Comparison of ENCODE assay signal across 11 mouse cellular contexts in the genomic region with DNA sequence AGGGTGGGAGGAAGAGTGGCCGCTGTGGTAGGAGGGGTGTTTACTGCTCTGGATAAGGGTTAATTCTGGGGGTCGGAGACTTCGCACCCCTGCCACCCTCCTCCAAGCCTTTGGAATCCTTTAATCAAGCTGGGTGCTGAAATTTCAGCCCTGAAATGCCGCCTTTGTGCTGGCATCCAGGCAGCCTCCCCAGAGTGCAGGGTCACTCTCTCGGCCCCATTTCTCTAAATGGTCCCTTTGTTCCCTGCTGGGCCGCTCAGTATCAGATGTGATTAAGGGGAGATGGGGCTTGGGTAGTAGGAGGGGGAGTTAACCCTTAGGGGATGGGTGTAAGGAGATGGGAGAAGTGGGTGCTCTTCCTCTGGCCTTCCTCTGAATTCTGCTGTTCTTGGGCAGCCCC. TPM values are rescaled to one million over a fixed set of nuclear protein-coding genes. Genes with fewer than 3 reads are reported as not detected.
DNase-seq lines count a peak whose midpoint lies in the region; ATAC-seq and TF ChIP-seq lines count a peak whose summit lies in the region.
"Had no signal": no experiment of that assay in that cellular context is flagged by ENCODE, and none has a peak within 500 bp of the region (broad histone marks: within the 10 kb centered on the region; RNA-seq: fewer than 3 reads in every experiment).

No protein-coding gene starts in this region.

- H3K36me3 ChIP-seq in hindbrain, embryonic 10.5 days: peaks cover 59% of the 10 kb centered on the region
- peaks cover 13% of the 10 kb centered on the region for H3K36me3 ChIP-seq in midbrain, embryonic 11.5 days (ENCODE audit: control insufficient read depth, insufficient read depth, low read length)
- H3K36me3 ChIP-seq in intestine, embryonic 16.5 days (ENCODE audit: control insufficient read depth, insufficient read depth, low read length): peaks cover 14% of the 10 kb centered on the region; the same call in 1 of the 2 replicates

- peak; percentile 73 for DNase-seq in brain, adult 2 months (ENCODE audit: low read depth, low spot score)
- peak; percentile 25 for DNase-seq in hindbrain, embryonic 10.5 days (ENCODE audit: low spot score)
- DNase-seq in midbrain, embryonic 11.5 days (ENCODE audit: low spot score, missing footprints): no peak
- DNase-seq: liver; right cerebral cortex, postnatal 4 days had no signal

- H3K4me3 ChIP-seq in cortical plate, adult 2 months (ENCODE audit: insufficient read depth, low read length): no peak overlapping the region
- no peak overlapping the region for H3K4me3 ChIP-seq in hindbrain, embryonic 10.5 days
- H3K4me3 ChIP-seq in midbrain, embryonic 11.5 days (ENCODE audit: low read depth, low read length): no peak overlapping the region
- no peak overlapping the region for H3K4me3 ChIP-seq in intestine, embryonic 16.5 days (ENCODE audit: low read length)
- H3K4me3 ChIP-seq: stomach, embryonic 15.5 days had no signal

- 58% methylated on average over 6 of the region's 6 CpGs for WGBS in hindbrain, embryonic 10.5 days
- WGBS in midbrain, embryonic 11.5 days: 62% methylated on average over 6 of the region's 6 CpGs
- WGBS in intestine, embryonic 16.5 days: 55% methylated on average over 6 of the region's 6 CpGs

- no peak for TF ChIP-seq POLR2A in cortical plate, adult 2 months (IDR thresholded peaks at IDR 0.05; ENCODE audit: extremely low read depth, insufficient read depth, low read length)

- H3K4me2 ChIP-seq in midbrain, embryonic 11.5 days: no peak overlapping the region
- no peak overlapping the region for H3K4me2 ChIP-seq in intestine, embryonic 16.5 days (ENCODE audit: low read depth, low read length)
- H3K4me2 ChIP-seq: stomach, embryonic 15.5 days had no signal

- no peaks in the 10 kb centered on the region for H3K9me3 ChIP-seq in hindbrain, embryonic 10.5 days
- no peaks in the 10 kb centered on the region for H3K9me3 ChIP-seq in midbrain, embryonic 11.5 days (ENCODE audit: control insufficient read depth, low read length)
- no peaks in the 10 kb centered on the region for H3K9me3 ChIP-seq in intestine, embryonic 16.5 days (ENCODE audit: control insufficient read depth, low read length)
- H3K9me3 ChIP-seq: stomach, embryonic 15.5 days had no signal

- ATAC-seq in midbrain, embryonic 11.5 days (ENCODE audit: low FRiP score): no peak
- ATAC-seq in megakaryocyte-erythroid progenitor cell, adult 5-6 weeks (replicated peaks; ENCODE audit: low FRiP score, low TSS enrichment, poor library complexity, severe bottlenecking): no peak
- ATAC-seq in intestine, embryonic 16.5 days: no peak
- no peak for ATAC-seq in granulocyte monocyte progenitor cell, adult 5-6 weeks (replicated peaks; ENCODE audit: poor library complexity, severe bottlenecking)
- ATAC-seq: inflammation-experienced regulatory T-cells, adult 6 months had no signal

- H3K27ac ChIP-seq in cortical plate, adult 2 months (ENCODE audit: insufficient read depth, low read length): peak overlapping the region; percentile 57; the same call in 1 of the 2 replicates
- H3K27ac ChIP-seq in hindbrain, embryonic 10.5 days: peak overlapping the region; percentile 83; the same call in 1 of the 2 replicates
- H3K27ac ChIP-seq in midbrain, embryonic 11.5 days (ENCODE audit: low read depth, low read length): no peak overlapping the region
- H3K27ac ChIP-seq in intestine, embryonic 16.5 days (ENCODE audit: low read length): no peak overlapping the region

- peak overlapping the region; percentile 24; the same call in 1 of the 2 replicates for H3K9ac ChIP-seq in midbrain, embryonic 11.5 days (ENCODE audit: low read length)
- no peak overlapping the region for H3K9ac ChIP-seq in intestine, embryonic 16.5 days (ENCODE audit: low read depth, low read length)
- H3K9ac ChIP-seq: stomach, embryonic 15.5 days had no signal

- H3K27me3 ChIP-seq in hindbrain, embryonic 10.5 days (ENCODE audit: insufficient read depth, poor library complexity, severe bottlenecking): peaks cover 5% of the 10 kb centered on the region; the same call in 1 of the 2 replicates
- no peaks in the 10 kb centered on the region for H3K27me3 ChIP-seq in midbrain, embryonic 11.5 days (ENCODE audit: control insufficient read depth, insufficient read depth, low read length)
- H3K27me3 ChIP-seq in intestine, embryonic 16.5 days (replicated peaks; ENCODE audit: control insufficient read depth, insufficient read depth, low read length): no peaks in the 10 kb centered on the region; the same call in 1 of the 2 replicates
- H3K27me3 ChIP-seq: stomach, embryonic 15.5 days had no signal

- no peak for TF ChIP-seq CTCF in cortical plate, adult 2 months (IDR thresholded peaks at IDR 0.05; ENCODE audit: extremely low read depth, insufficient read depth, low read length)

- H3K4me1 ChIP-seq in cortical plate, adult 2 months (ENCODE audit: control insufficient read depth, insufficient read depth, low read length): no peaks in the 10 kb centered on the region
- H3K4me1 ChIP-seq in hindbrain, embryonic 10.5 days (replicated peaks): peaks cover 63% of the 10 kb centered on the region
- peaks cover 16% of the 10 kb centered on the region for H3K4me1 ChIP-seq in midbrain, embryonic 11.5 days (ENCODE audit: control insufficient read depth, insufficient read depth, low read length)
- no peaks in the 10 kb centered on the region; the same call in 1 of the 2 replicates for H3K4me1 ChIP-seq in intestine, embryonic 16.5 days (ENCODE audit: control insufficient read depth, insufficient read depth, low read length)

RNA-seq across cellular contexts. Expression of a gene that starts 11.7 kb away (rescaled TPM):
- 16.5 and 17.1 TPM in 2 replicates for polyA plus RNA-seq in cortical plate, adult 2 months (2012; rRNA removed)
- polyA plus RNA-seq in hindbrain, embryonic 10.5 days (2016; fragmentation: Nextera tagmentation; extraction: Ambion mirVana): 9.8 and 16.1 TPM in 2 replicates
- polyA plus RNA-seq in midbrain, embryonic 11.5 days (2014; fragmentation: Nextera tagmentation; extraction: Ambion mirVana): 9.5 and 10.2 TPM in 2 replicates
- total RNA-seq in megakaryocyte-erythroid progenitor cell, adult 5-6 weeks (2014; fragmentation: Nextera tagmentation): not detected in 2 replicates
- not detected in 2 replicates for total RNA-seq in megakaryocyte-erythroid progenitor cell, adult 5-6 weeks (2017)
- polyA plus RNA-seq in intestine, embryonic 16.5 days (2015; fragmentation: Nextera tagmentation; extraction: Ambion mirVana): 4.2 and 5.7 TPM in 2 replicates
- not detected in 2 replicates for total RNA-seq in granulocyte monocyte progenitor cell, adult 5-6 weeks (2014; fragmentation: Nextera tagmentation)
- not detected in 2 replicates for total RNA-seq in granulocyte monocyte progenitor cell, adult 5-6 weeks (2017)

RNA-seq across cellular contexts. Expression of a gene that starts 11.9 kb away (rescaled TPM):
- 131 and 134 TPM in 2 replicates for polyA plus RNA-seq in cortical plate, adult 2 months (2012; rRNA removed)
- 383 and 404 TPM in 2 replicates for polyA plus RNA-seq in hindbrain, embryonic 10.5 days (2016; fragmentation: Nextera tagmentation; extraction: Ambion mirVana)
- 354 and 362 TPM in 2 replicates for polyA plus RNA-seq in midbrain, embryonic 11.5 days (2014; fragmentation: Nextera tagmentation; extraction: Ambion mirVana)
- total RNA-seq in megakaryocyte-erythroid progenitor cell, adult 5-6 weeks (2014; fragmentation: Nextera tagmentation): 177 and 201 TPM in 2 replicates
- 96.2 and 109 TPM in 2 replicates for total RNA-seq in megakaryocyte-erythroid progenitor cell, adult 5-6 weeks (2017)
- 287 and 317 TPM in 2 replicates for polyA plus RNA-seq in intestine, embryonic 16.5 days (2015; fragmentation: Nextera tagmentation; extraction: Ambion mirVana)
- total RNA-seq in granulocyte monocyte progenitor cell, adult 5-6 weeks (2014; fragmentation: Nextera tagmentation): 60.5 and 134 TPM in 2 replicates
- total RNA-seq in granulocyte monocyte progenitor cell, adult 5-6 weeks (2017): 91.1 and 113 TPM in 2 replicates

RNA-seq across cellular contexts. Expression of a gene that starts 12.3 kb away (rescaled TPM):
- 60.8 and 69.3 TPM in 2 replicates for polyA plus RNA-seq in cortical plate, adult 2 months (2012; rRNA removed)
- polyA plus RNA-seq in hindbrain, embryonic 10.5 days (2016; fragmentation: Nextera tagmentation; extraction: Ambion mirVana): 9.2 and 28.1 TPM in 2 replicates
- polyA plus RNA-seq in midbrain, embryonic 11.5 days (2014; fragmentation: Nextera tagmentation; extraction: Ambion mirVana): 0.64 and 0.95 TPM in 2 replicates
- total RNA-seq in megakaryocyte-erythroid progenitor cell, adult 5-6 weeks (2014; fragmentation: Nextera tagmentation): not detected in 2 replicates
- not detected in 2 replicates for total RNA-seq in megakaryocyte-erythroid progenitor cell, adult 5-6 weeks (2017)
- 5.2 and 5.4 TPM in 2 replicates for polyA plus RNA-seq in intestine, embryonic 16.5 days (2015; fragmentation: Nextera tagmentation; extraction: Ambion mirVana)
- total RNA-seq in granulocyte monocyte progenitor cell, adult 5-6 weeks (2014; fragmentation: Nextera tagmentation): not detected in 2 replicates
- total RNA-seq in granulocyte monocyte progenitor cell, adult 5-6 weeks (2017): not detected in 2 replicates
- polyA plus RNA-seq: inflammation-experienced regulatory T-cells, adult 6 months had no signal

RNA-seq across cellular contexts. Expression of a gene that starts 44.0 kb away (rescaled TPM):
- 25.0 and 27.6 TPM in 2 replicates for polyA plus RNA-seq in cortical plate, adult 2 months (2012; rRNA removed)
- 7.0 and 8.8 TPM in 2 replicates for polyA plus RNA-seq in hindbrain, embryonic 10.5 days (2016; fragmentation: Nextera tagmentation; extraction: Ambion mirVana)
- polyA plus RNA-seq in midbrain, embryonic 11.5 days (2014; fragmentation: Nextera tagmentation; extraction: Ambion mirVana): 5.2 and 5.4 TPM in 2 replicates
- 1.5 and 6.4 TPM in 2 replicates for total RNA-seq in megakaryocyte-erythroid progenitor cell, adult 5-6 weeks (2014; fragmentation: Nextera tagmentation)
- 0.57 and 2.5 TPM in 2 replicates for total RNA-seq in megakaryocyte-erythroid progenitor cell, adult 5-6 weeks (2017)
- polyA plus RNA-seq in intestine, embryonic 16.5 days (2015; fragmentation: Nextera tagmentation; extraction: Ambion mirVana): 5.2 and 6.3 TPM in 2 replicates
- 7.6 and 13.5 TPM in 2 replicates for total RNA-seq in granulocyte monocyte progenitor cell, adult 5-6 weeks (2014; fragmentation: Nextera tagmentation)
- total RNA-seq in granulocyte monocyte progenitor cell, adult 5-6 weeks (2017): 4.1 and 7.1 TPM in 2 replicates

Comparison
In these comparisons a context has a peak if more than half of its experiments do, and no peak if none do; other contexts are left out.
1. H3K27ac ChIP-seq: peak in cortical plate, adult 2 months (single experiment) and hindbrain, embryonic 10.5 days (single experiment); none in midbrain, embryonic 11.5 days (single experiment) and intestine, embryonic 16.5 days (single experiment).